Mouse (Mus musculus) liver, postnatal 0 days (tissue): Measurements from ENCODE around the gene Lamc2. TPM values are rescaled to one million over a fixed set of nuclear protein-coding genes. Genes with fewer than 3 reads are reported as not detected.

Experiments used
- ATAC-seq: fragments of 200-750 bp; cut with Nextera tagmentation; 2 replicates; pipeline ENCODE4 v1.8.0; 2017; ENCODE audit warnings: mild to moderate bottlenecking, moderate library complexity
- DNase-seq: peaks from one replicate; pipeline ENCODE4 v3.0.0-alpha.2; 2016
- H3K27ac ChIP-seq: fragments of 300-500 bp; sonication (generic); 2 replicates; pipeline ENCODE4 v1.5.1; 2014; ENCODE audit warnings: antibody characterized with exemption, moderate library complexity, mild to moderate bottlenecking, low read depth
- H3K27me3 ChIP-seq: fragments of 300-500 bp; sonication (generic); 2 replicates; pipeline ENCODE4 v1.6.1; 2014; ENCODE audit warnings: low read length, control low read depth, mixed read lengths; ENCODE audit not compliant: insufficient read depth
- H3K36me3 ChIP-seq: fragments of 300-500 bp; sonication (generic); replicated peaks from 2 replicates; pipeline ENCODE4 v1.6.1; 2014; ENCODE audit warnings: mild to moderate bottlenecking, control low read depth, low read length, moderate library complexity, mixed read lengths; ENCODE audit not compliant: insufficient read depth
- H3K4me1 ChIP-seq: fragments of 300-500 bp; sonication (generic); 2 replicates; pipeline ENCODE4 v1.6.1; 2014; ENCODE audit warnings: antibody characterized with exemption, mild to moderate bottlenecking, control low read depth; ENCODE audit not compliant: insufficient read depth
- H3K4me2 ChIP-seq: fragments of 300-500 bp; sonication (generic); 2 replicates; pipeline ENCODE4 v1.6.1; 2014; ENCODE audit warnings: low read depth, mild to moderate bottlenecking, low read length, moderate library complexity, mixed read lengths
- H3K4me3 ChIP-seq: fragments of 300-500 bp; sonication (generic); 2 replicates; pipeline ENCODE4 v1.5.1; 2014; ENCODE audit warnings: low read depth, low read length
- H3K9ac ChIP-seq: fragments of 300-500 bp; sonication (generic); replicated peaks from 2 replicates; pipeline ENCODE4 v1.6.1; 2014; ENCODE audit warnings: mild to moderate bottlenecking, moderate library complexity
- H3K9me3 ChIP-seq: fragments of 300-500 bp; sonication (generic); 2 replicates; pipeline ENCODE4 v1.6.1; 2016; ENCODE audit warnings: mild to moderate bottlenecking, control low read depth, low read length, mixed read lengths
- CTCF ChIP-seq: sonication (generic); IDR thresholded peaks from 2 replicates; pipeline ENCODE4 v1.5.1; 2016; ENCODE audit warnings: antibody characterized with exemption, low read depth
- EP300 ChIP-seq: IDR thresholded peaks from 2 replicates; pipeline ENCODE4 v1.6.1; 2016; ENCODE audit warnings: antibody characterized with exemption, low read depth, mild to moderate bottlenecking
- WGBS: fragments of 180-500 bp; shearing (Covaris S2); extraction: QIAGEN DNeasy Blood & Tissue Kit; methylation state at CpG from one replicate; pipeline ENCODE4 v1.1.7; 2014; ENCODE audit not compliant: insufficient replicate concordance; 5-methylcytosine and 5-hydroxymethylcytosine counted together
- polyA plus RNA-seq: library from polyadenylated mRNA; unstranded; fragments of >200 nt; fragmentation: Nextera tagmentation; extraction: Ambion mirVana; gene quantifications from 2 replicates; pipeline ENCODE4 v1.2.1, GENCODE M21; 2015

Lamc2 gene
- polyA plus RNA-seq, 1 experiment from 2014 or later, result 0.45 TPM

DNA sequence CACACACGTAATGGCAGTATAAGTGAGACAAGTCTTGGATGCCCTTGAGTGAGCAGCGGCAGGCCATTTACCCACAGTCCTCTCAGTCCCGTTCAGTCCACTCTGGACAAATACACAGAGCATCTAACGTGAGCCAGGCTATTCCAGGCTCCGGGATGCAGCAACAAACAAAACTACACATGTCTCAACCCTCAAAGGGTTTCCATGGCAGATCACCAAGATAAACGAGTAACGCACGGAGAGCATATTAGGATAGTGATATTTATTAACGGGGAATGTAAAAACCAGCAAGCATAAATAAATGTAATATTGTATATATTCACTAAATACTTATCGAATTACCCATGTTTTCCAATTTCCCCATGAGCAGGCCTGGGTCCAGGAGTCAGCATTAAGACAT, 15.2 kb downstream of the Lamc2 start:
- ATAC-seq (no peak), DNase-seq (no peak)
- H3K27me3 ChIP-seq, result no peaks in the 10 kb centered on the region
- no peak overlapping the region for H3K4me3 ChIP-seq
- H3K9ac ChIP-seq, result no peak overlapping the region
- no peak overlapping the region for H3K27ac ChIP-seq
- peaks cover 3% of the 10 kb centered on the region for H3K4me1 ChIP-seq
- no peaks in the 10 kb centered on the region for H3K9me3 ChIP-seq
- H3K4me2 ChIP-seq, result no peak overlapping the region
- WGBS, result 76% methylated on average over 10 of the region's 10 CpGs
- H3K36me3 ChIP-seq, result no peaks in the 10 kb centered on the region
- TF ChIP-seq CTCF, result no peak
- TF ChIP-seq EP300, result no peak

DNA sequence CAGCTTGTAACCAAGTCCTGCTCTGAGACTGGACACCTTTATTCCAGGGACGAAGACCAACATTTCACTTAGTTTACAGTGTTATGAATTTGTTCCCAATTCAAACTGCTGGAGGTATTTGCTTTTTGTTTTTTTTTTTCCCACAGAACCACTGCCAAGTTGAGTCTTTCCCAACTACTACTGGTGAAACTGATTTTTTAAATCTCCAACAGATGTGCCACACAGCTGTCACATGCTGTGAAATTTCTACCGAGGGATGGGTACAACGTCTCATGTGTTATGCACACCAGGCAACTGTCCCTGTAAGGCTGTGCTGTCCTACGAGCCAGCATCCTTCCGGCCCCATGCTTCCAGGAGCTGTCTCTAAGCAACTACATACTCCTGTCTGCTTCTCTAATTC, 18.0 kb downstream of the Lamc2 start:
- ATAC-seq, result no peak

DNA sequence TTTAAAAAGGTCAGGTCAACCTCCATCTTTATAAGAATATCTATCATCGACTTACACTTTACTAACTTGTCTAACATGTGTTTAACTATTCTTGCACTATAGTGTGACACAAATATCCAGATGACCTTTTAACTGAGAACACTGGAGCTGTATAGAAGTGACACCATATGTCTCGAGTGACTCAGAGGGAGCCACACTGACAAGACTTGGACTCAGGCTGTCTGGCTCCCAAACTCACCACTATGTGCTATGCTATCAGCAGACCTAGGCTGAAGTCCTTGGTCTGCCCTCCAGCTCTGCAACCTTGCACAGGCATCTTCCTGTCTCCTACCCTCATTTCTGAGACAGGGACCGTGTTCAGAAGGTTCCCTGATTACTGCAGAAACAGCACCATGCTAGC, 22.4 kb downstream of the Lamc2 start:
- no peak for ATAC-seq
- Histone ChIP-seq H3K27me3 (no peaks in the 10 kb centered on the region), H3K27ac (no peak overlapping the region), H3K4me2 (no peak overlapping the region), H3K9ac (no peak overlapping the region), H3K36me3 (no peaks in the 10 kb centered on the region), H3K4me3 (no peak overlapping the region), H3K9me3 (no peaks in the 10 kb centered on the region), H3K4me1 (no peaks in the 10 kb centered on the region)
- no peak for TF ChIP-seq CTCF
- no peak for DNase-seq
- 63% methylated on average over 3 of the region's 3 CpGs for WGBS

More for the DNA sequence above, 18.0 kb downstream of the Lamc2 start:
- peaks cover under 1% of the 10 kb centered on the region for H3K4me1 ChIP-seq
- no peaks in the 10 kb centered on the region for H3K36me3 ChIP-seq
- H3K4me3 ChIP-seq, result no peak overlapping the region
- H3K4me2 ChIP-seq, result no peak overlapping the region
- 86% methylated on average over 5 of the region's 5 CpGs for whole genome bisulfite sequencing
- DNase-seq, result no peak
- no peak overlapping the region for H3K27ac ChIP-seq
- H3K27me3 ChIP-seq, result no peaks in the 10 kb centered on the region
- no peaks in the 10 kb centered on the region for H3K9me3 ChIP-seq
- no peak for TF ChIP-seq CTCF
- no peak for TF ChIP-seq EP300
- H3K9ac ChIP-seq, result no peak overlapping the region

DNA sequence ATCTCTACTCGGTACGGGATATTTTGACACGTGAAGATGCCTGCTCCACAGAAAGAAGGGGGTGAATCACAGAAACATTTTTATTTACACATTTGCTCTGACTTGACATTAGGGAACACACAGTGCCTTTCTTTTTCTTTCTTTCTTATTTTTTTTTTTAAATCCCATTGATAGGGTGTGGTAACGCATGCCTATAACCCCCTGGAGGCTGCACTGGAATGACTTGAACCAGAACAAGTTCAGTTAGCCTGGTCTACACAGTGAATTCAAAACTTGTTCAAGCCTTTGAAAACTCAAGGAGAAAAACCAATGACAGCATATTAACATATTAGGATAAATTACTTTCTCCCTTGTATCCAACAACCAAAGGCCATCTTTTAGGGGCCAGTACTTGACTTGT, 27.1 kb downstream of the Lamc2 start:
- Histone ChIP-seq H3K27ac (no peak overlapping the region), H3K36me3 (no peaks in the 10 kb centered on the region), H3K9me3 (no peaks in the 10 kb centered on the region), H3K4me2 (no peak overlapping the region), H3K4me1 (no peaks in the 10 kb centered on the region), H3K9ac (no peak overlapping the region), H3K27me3 (no peaks in the 10 kb centered on the region), H3K4me3 (no peak overlapping the region)
- no peak for ATAC-seq
- DNase-seq, result no peak
- 93% methylated on average over 4 of the region's 4 CpGs for WGBS
- TF ChIP-seq CTCF (no peak), EP300 (no peak)

DNA sequence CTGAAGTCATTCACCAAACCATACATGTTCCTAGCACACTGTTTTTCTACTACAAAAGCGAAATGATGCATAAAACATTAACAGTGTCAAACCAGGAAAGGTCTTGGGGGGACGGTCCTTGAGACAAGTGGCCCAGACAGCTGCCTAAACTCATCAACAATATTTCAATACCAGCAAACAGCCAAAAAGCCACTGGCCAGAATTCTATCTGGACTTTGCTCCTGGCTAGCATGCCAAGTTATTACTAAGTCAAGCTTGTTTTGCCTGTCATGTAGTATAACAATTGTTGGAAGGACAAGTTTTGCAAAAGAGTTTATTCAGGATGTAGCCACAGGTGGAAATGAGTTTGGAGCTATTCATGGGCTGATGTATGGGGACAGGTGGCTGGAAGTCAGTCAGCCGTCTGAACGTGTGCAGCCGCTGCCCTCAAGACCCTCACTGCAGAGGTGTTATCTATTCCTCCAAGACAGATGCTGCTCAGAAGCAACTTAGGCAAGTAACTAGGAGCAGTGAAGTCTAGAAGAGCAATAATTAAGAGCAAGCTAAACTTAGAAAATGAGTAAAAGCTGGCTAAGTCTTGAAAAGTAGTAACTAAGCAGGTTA, 29.1 kb downstream of the Lamc2 start:
- WGBS, result 68% methylated on average over 5 of the region's 5 CpGs
- ATAC-seq, result no peak
- Histone ChIP-seq H3K4me2 (no peak overlapping the region), H3K9ac (no peak overlapping the region), H3K9me3 (no peaks in the 10 kb centered on the region), H3K36me3 (no peaks in the 10 kb centered on the region), H3K4me1 (no peaks in the 10 kb centered on the region), H3K27ac (no peak overlapping the region), H3K4me3 (no peak overlapping the region), H3K27me3 (no peaks in the 10 kb centered on the region)
- TF ChIP-seq EP300 (no peak), CTCF (no peak)
- no peak for DNase-seq

DNA sequence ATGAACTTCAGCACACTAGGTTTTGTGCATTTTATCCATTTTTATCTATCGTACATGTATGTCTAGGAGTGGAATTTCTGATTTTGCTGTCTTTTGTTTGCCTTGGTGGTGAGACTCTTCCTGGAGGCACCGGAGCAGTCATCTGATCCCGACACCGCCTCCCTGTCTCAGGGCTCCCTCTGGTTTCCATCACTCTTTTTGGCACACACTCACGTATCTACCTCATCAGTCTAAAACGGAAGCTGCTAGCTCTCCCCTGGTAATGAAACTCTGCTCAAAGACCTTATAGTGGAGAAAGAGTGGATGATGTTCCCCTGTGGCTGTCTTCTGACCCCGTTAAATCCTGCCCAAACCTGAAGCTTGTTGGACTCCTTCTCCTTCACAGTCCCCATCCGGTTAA, 30.9 kb downstream of the Lamc2 start:
- Histone ChIP-seq H3K27me3 (no peaks in the 10 kb centered on the region), H3K27ac (no peak overlapping the region), H3K9ac (no peak overlapping the region), H3K4me3 (no peak overlapping the region), H3K4me2 (no peak overlapping the region), H3K36me3 (no peaks in the 10 kb centered on the region), H3K9me3 (no peaks in the 10 kb centered on the region), H3K4me1 (no peaks in the 10 kb centered on the region)
- ATAC-seq (no peak), DNase-seq (no peak)
- WGBS, result 77% methylated on average over 8 of the region's 8 CpGs
- TF ChIP-seq EP300 (no peak), CTCF (no peak)
